Mouse (Mus musculus): ENCODE measurements around the gene Btbd3.

- TF ChIP-seq CTCF (IDR thresholded peaks at IDR 0.05; ENCODE audit: low read depth, low read length) (no peak), GATA1 (IDR thresholded peaks at IDR 0.05; ENCODE audit: borderline replicate concordance, low read length) (no peak), TAL1 (conservative IDR thresholded peaks at IDR 0.05; ENCODE audit: low read depth, low read length) (no peak)
Measured at GRCm38 (mm10) chr2:138539655-138540054, 283.3 kb downstream of the Btbd3 start.

Data from G1E (cell line).